Mouse (Mus musculus): ENCODE measurements around the gene 4930402H24Rik. TPM values are rescaled to one million over a fixed set of nuclear protein-coding genes. Genes with fewer than 3 reads are reported as not detected.

The 4930402H24Rik gene
- total and polyA plus RNA-seq, 2 experiments from 2014 or later: 57.6 to 131 TPM

- no peak for DNase-seq (ENCODE audit: low spot score)
- Histone ChIP-seq H3K4me1 (ENCODE audit: insufficient read depth, low read length) (no peaks in the 10 kb centered on the region), H3K9ac (replicated peaks; ENCODE audit: low read length) (no peak overlapping the region), H3K9me3 (ENCODE audit: low read length) (no peaks in the 10 kb centered on the region), H3K36me3 (ENCODE audit: insufficient read depth, low read length) (no peaks in the 10 kb centered on the region), H3K27ac (no peak overlapping the region), H3K4me2 (ENCODE audit: low read depth, low read length) (no peak overlapping the region), H3K4me3 (ENCODE audit: low read length) (no peak overlapping the region), H3K27me3 (ENCODE audit: insufficient read depth, low read length) (no peaks in the 10 kb centered on the region)
- TF ChIP-seq CTCF (IDR thresholded peaks at IDR 0.05; ENCODE audit: low read depth): no peak
- WGBS: 85% methylated on average over 2 of the region's 2 CpGs
- ATAC-seq: no peak
Measured at GRCm38 (mm10) chr2:130924950-130925349, 18.7 kb upstream of the 4930402H24Rik start.

DNA sequence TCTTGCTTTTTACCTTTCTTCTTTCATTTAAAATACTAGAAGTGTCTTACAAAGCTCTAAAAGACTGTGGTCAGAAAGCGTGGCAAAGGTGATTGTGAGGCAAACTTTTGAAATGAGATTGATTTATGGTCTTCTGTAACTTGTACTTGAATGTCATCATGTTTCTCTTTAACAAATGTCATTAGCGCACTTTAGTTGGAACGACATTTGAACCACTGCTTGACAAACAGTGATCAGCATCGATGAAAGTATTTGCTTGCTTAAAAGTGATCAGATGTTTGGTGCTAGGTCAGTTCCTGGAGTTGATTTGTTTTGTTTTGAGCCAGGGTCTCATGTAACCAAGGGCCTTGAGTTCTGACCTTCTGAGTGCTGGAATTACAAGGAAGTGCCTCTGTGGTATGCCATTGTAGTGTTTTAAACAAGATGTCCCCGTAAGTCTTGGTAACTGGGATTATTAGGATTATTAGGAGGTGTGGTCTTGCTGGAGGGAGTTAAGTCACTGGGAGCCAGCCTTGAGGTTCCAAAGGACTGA, 12.9 kb upstream of the 4930402H24Rik start:
- H3K9ac ChIP-seq (replicated peaks; ENCODE audit: low read length): no peak overlapping the region
- WGBS: 80% methylated on average over 5 of the region's 5 CpGs
- no peak overlapping the region for H3K4me2 ChIP-seq (ENCODE audit: low read depth, low read length)
- no peak overlapping the region for H3K4me3 ChIP-seq (ENCODE audit: low read length)
- no peaks in the 10 kb centered on the region for H3K4me1 ChIP-seq (ENCODE audit: insufficient read depth, low read length)
- H3K27me3 ChIP-seq (ENCODE audit: insufficient read depth, low read length): no peaks in the 10 kb centered on the region
- ATAC-seq (no peak), DNase-seq (ENCODE audit: low spot score) (no peak)
- H3K9me3 ChIP-seq (ENCODE audit: low read length): no peaks in the 10 kb centered on the region
- no peaks in the 10 kb centered on the region for H3K36me3 ChIP-seq (ENCODE audit: insufficient read depth, low read length)
- TF ChIP-seq CTCF (IDR thresholded peaks at IDR 0.05; ENCODE audit: low read depth): no peak
- H3K27ac ChIP-seq: no peak overlapping the region

GRCm38 (mm10) chr2:130917686-130918085, 11.5 kb upstream of the 4930402H24Rik start:
- Histone ChIP-seq H3K36me3 (ENCODE audit: insufficient read depth, low read length) (no peaks in the 10 kb centered on the region), H3K4me1 (ENCODE audit: insufficient read depth, low read length) (0 out of 2 replicates have a peak, but pooled peaks cover 4% of the 10 kb centered on the region), H3K27me3 (ENCODE audit: insufficient read depth, low read length) (no peaks in the 10 kb centered on the region), H3K4me3 (ENCODE audit: low read length) (no peak overlapping the region), H3K4me2 (ENCODE audit: low read depth, low read length) (no peak overlapping the region), H3K9me3 (ENCODE audit: low read length) (no peaks in the 10 kb centered on the region), H3K9ac (replicated peaks; ENCODE audit: low read length) (no peak overlapping the region), H3K27ac (no peak overlapping the region)
- no peak for TF ChIP-seq CTCF (IDR thresholded peaks at IDR 0.05; ENCODE audit: low read depth)
- DNase-seq (ENCODE audit: low spot score) (no peak), ATAC-seq (no peak)
- WGBS: 89% methylated on average over 1 of the region's 1 CpGs

DNA sequence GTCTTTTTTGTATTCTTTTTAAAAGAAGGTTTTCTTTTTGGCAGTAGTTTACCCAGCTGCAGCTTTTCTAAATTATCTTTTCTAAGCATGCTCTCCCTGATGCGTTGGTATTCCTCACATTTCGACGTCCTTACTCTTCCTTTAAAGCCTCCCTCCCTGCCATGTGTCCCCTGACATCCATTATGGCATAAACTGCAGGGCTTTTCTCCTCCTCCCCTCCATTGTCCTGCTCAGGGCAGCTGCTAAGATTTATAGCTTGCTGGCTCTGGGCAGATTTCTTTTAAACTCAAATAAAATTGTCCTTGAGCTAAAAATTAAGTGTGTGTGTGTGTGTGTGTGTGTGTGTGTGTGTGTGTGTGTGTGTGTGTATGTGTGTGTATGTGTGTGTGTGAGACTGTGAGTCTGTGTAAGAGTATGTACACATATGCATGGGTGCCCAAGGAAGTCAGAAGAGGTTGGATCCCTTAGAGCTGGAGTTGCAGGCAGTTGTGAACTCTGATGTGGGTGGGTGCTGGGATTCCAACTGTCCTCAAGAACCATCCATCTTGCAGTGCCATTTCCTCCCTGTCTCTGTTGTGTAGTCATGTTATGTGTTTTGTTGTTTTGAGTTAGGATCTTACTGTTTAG, 10.4 kb upstream of the 4930402H24Rik start:
- no peak for TF ChIP-seq CTCF (IDR thresholded peaks at IDR 0.05; ENCODE audit: low read depth)
- Histone ChIP-seq H3K4me2 (ENCODE audit: low read depth, low read length) (no peak overlapping the region), H3K9ac (replicated peaks; ENCODE audit: low read length) (no peak overlapping the region), H3K36me3 (ENCODE audit: insufficient read depth, low read length) (no peaks in the 10 kb centered on the region), H3K27ac (no peak overlapping the region), H3K9me3 (ENCODE audit: low read length) (no peaks in the 10 kb centered on the region), H3K4me3 (ENCODE audit: low read length) (no peak overlapping the region), H3K27me3 (ENCODE audit: insufficient read depth, low read length) (no peaks in the 10 kb centered on the region), H3K4me1 (ENCODE audit: insufficient read depth, low read length) (0 out of 2 replicates have a peak, but pooled peaks cover 4% of the 10 kb centered on the region)
- DNase-seq (ENCODE audit: low spot score) (no peak), ATAC-seq (no peak)
- WGBS: 39% methylated on average over 3 of the region's 3 CpGs

DNA sequence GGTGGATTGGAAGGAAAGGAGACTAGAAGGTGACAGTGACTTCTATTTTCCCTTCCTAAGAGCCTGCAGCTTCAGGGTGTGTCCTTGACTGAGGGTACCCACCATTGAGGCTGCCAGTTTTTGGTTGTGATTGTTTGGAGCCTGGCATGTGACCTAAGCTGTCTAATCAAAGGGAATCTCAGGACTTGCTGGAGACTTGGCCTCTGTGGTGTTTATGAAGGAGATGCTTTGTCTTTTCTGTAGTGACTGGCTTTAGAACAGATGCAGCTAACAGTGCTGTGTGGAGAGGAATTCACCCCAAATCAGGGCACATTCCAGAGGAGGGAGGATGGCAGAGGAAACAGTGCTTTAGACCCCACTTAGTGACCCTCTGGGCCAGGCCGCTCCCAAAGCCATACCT, 8.7 kb upstream of the 4930402H24Rik start:
- no peak overlapping the region for H3K4me3 ChIP-seq (ENCODE audit: low read length)
- no peaks in the 10 kb centered on the region for H3K27me3 ChIP-seq (ENCODE audit: insufficient read depth, low read length)
- WGBS: 74% methylated on average over 1 of the region's 1 CpGs
- DNase-seq (ENCODE audit: low spot score) (no peak), ATAC-seq (0 out of 2 replicates have a peak, but pooled peaks have one; percentile 29)
- no peak overlapping the region for H3K9ac ChIP-seq (replicated peaks; ENCODE audit: low read length)
- H3K27ac ChIP-seq: no peak overlapping the region
- H3K4me1 ChIP-seq (ENCODE audit: insufficient read depth, low read length): 0 out of 2 replicates have a peak, but pooled peaks cover 4% of the 10 kb centered on the region
- H3K9me3 ChIP-seq (ENCODE audit: low read length): no peaks in the 10 kb centered on the region
- H3K4me2 ChIP-seq (ENCODE audit: low read depth, low read length): no peak overlapping the region
- TF ChIP-seq CTCF (IDR thresholded peaks at IDR 0.05; ENCODE audit: low read depth): no peak
- no peaks in the 10 kb centered on the region for H3K36me3 ChIP-seq (ENCODE audit: insufficient read depth, low read length)

- no peaks in the 10 kb centered on the region for H3K27me3 ChIP-seq (ENCODE audit: insufficient read depth, low read length)
- WGBS: 73% methylated on average over 1 of the region's 1 CpGs
- no peak overlapping the region for H3K27ac ChIP-seq
- H3K4me3 ChIP-seq (ENCODE audit: low read length): no peak overlapping the region
- H3K36me3 ChIP-seq (ENCODE audit: insufficient read depth, low read length): no peaks in the 10 kb centered on the region
- no peaks in the 10 kb centered on the region for H3K9me3 ChIP-seq (ENCODE audit: low read length)
- H3K9ac ChIP-seq (replicated peaks; ENCODE audit: low read length): no peak overlapping the region
- H3K4me1 ChIP-seq (ENCODE audit: insufficient read depth, low read length): peaks cover 15% of the 10 kb centered on the region
- no peak overlapping the region for H3K4me2 ChIP-seq (ENCODE audit: low read depth, low read length)
- DNase-seq (ENCODE audit: low spot score) (no peak), ATAC-seq (no peak)
- TF ChIP-seq CTCF (IDR thresholded peaks at IDR 0.05; ENCODE audit: low read depth): no peak
Measured at GRCm38 (mm10) chr2:130911691-130912090, 5.5 kb upstream of the 4930402H24Rik start.

Data from hindbrain, postnatal 0 days (tissue).